Mouse (Mus musculus): Measurements from ENCODE around the gene Dock9. TPM values are rescaled to one million over a fixed set of nuclear protein-coding genes. Genes with fewer than 3 reads are reported as not detected.

Gene Dock9
- total and polyA plus RNA-seq, 3 experiments = 9.3 to 12.2 (median 10.3) TPM

- in situ Hi-C loops (cut with MboI; ENCODE audit: low pct_ligation_motif_present, low pct_unique_long_range_greater_than_20kb, low sequenced_read_pairs) (no loop called here), dilution Hi-C loops (cut with MboI; ENCODE audit: extremely low pct_ligation_motif_present, extremely low pct_unique_long_range_greater_than_20kb, low sequenced_read_pairs) (no loop called here)
Measured at GRCm38 (mm10) chr14:121791935-121792334, 5.7 kb downstream of the Dock9 start.

GRCm38 (mm10) chr14:121791112-121791511 lies 6.5 kb downstream of the Dock9 start:
- in situ Hi-C loops (cut with MboI; ENCODE audit: low pct_ligation_motif_present, low pct_unique_long_range_greater_than_20kb, low sequenced_read_pairs) = no loop called here
- H3K27ac ChIP-seq (ENCODE audit: insufficient read depth, low read depth) = no peak overlapping the region
- TF ChIP-seq KAT2A (IDR thresholded peaks at IDR 0.05; ENCODE audit: insufficient replicate concordance, low read length) (no peak), RCOR1 (conservative IDR thresholded peaks at IDR 0.05; ENCODE audit: low read depth, low read length) (no peak), POLR2AphosphoS2 (IDR thresholded peaks at IDR 0.05; ENCODE audit: low read depth, low read length) (no peak), ZKSCAN1 (IDR thresholded peaks at IDR 0.05; ENCODE audit: borderline replicate concordance, low read depth, low read length) (no peak), JUN (IDR thresholded peaks at IDR 0.05; ENCODE audit: insufficient read depth, low read depth, low read length) (no peak), MXI1 (IDR thresholded peaks at IDR 0.05; ENCODE audit: low read depth, low read length) (no peak)
- no peak overlapping the region for H3K4me2 ChIP-seq (ENCODE audit: insufficient read depth, low read depth, poor library complexity, severe bottlenecking)
- dilution Hi-C loops (cut with MboI; ENCODE audit: extremely low pct_ligation_motif_present, extremely low pct_unique_long_range_greater_than_20kb, low sequenced_read_pairs) = no loop called here
- H3K4me3 ChIP-seq (replicated peaks in 1 of 3; ENCODE audit: low read depth in 2 of 3, low read length in 2 of 3, poor library complexity in 1 of 3) = no peak overlapping the region
- peaks cover 0 to 12% of the 10 kb centered on the region in 2 experiments; a peak in 2 of 4 replicates for H3K4me1 ChIP-seq (ENCODE audit: control insufficient read depth in 1 of 2, insufficient read depth in 2 of 2)
- H3K79me2 ChIP-seq (replicated peaks; ENCODE audit: control insufficient read depth, extremely low read depth, insufficient read depth, poor library complexity, severe bottlenecking) = no peaks in the 10 kb centered on the region
- no peaks in the 10 kb centered on the region for H3K27me3 ChIP-seq (replicated peaks)
- H3K9me3 ChIP-seq (replicated peaks; ENCODE audit: low read length) = no peaks in the 10 kb centered on the region
- H3K9ac ChIP-seq (ENCODE audit: insufficient read depth, low read depth) = no peak overlapping the region
- H3K36me3 ChIP-seq (replicated peaks in 1 of 2; ENCODE audit: control insufficient read depth in 1 of 2, insufficient read depth in 1 of 2, low read length in 1 of 2) = peaks cover 5 to 22% of the 10 kb centered on the region in 2 experiments
- DNase-seq (ENCODE audit: extremely low read depth) = no peak

More at GRCm38 (mm10) chr14:121791935-121792334, 5.7 kb downstream of the Dock9 start:
- H3K36me3 ChIP-seq (replicated peaks in 1 of 2; ENCODE audit: control insufficient read depth in 1 of 2, insufficient read depth in 1 of 2, low read length in 1 of 2) = peaks cover under 1 to 15% of the 10 kb centered on the region in 2 experiments
- DNase-seq (ENCODE audit: extremely low read depth) = no peak
- H3K4me2 ChIP-seq (ENCODE audit: insufficient read depth, low read depth, poor library complexity, severe bottlenecking) = no peak overlapping the region
- no peaks in the 10 kb centered on the region for H3K9me3 ChIP-seq (replicated peaks; ENCODE audit: low read length)
- TF ChIP-seq E2F4 (IDR thresholded peaks at IDR 0.05; ENCODE audit: insufficient replicate concordance, low read depth, low read length) (no peak), USF2 (conservative IDR thresholded peaks at IDR 0.05; ENCODE audit: low read depth, low read length) (no peak), BHLHE40 (IDR thresholded peaks at IDR 0.05; ENCODE audit: low read depth, low read length) (no peak), POLR2AphosphoS2 (IDR thresholded peaks at IDR 0.05; ENCODE audit: low read depth, low read length) (no peak), ZMIZ1 (IDR thresholded peaks at IDR 0.05; ENCODE audit: low read depth, low read length) (no peak), PAX5 (IDR thresholded peaks at IDR 0.05; ENCODE audit: low read length) (no peak)
- no peaks in the 10 kb centered on the region for H3K79me2 ChIP-seq (replicated peaks; ENCODE audit: control insufficient read depth, extremely low read depth, insufficient read depth, poor library complexity, severe bottlenecking)
- no peak overlapping the region for H3K4me3 ChIP-seq (replicated peaks in 1 of 3; ENCODE audit: low read depth in 2 of 3, low read length in 2 of 3, poor library complexity in 1 of 3)
- peaks cover 0 to 20% of the 10 kb centered on the region in 2 experiments; a peak in 2 of 4 replicates for H3K4me1 ChIP-seq (ENCODE audit: control insufficient read depth in 1 of 2, insufficient read depth in 2 of 2)
- H3K27ac ChIP-seq (ENCODE audit: insufficient read depth, low read depth) = no peak overlapping the region
- H3K9ac ChIP-seq (ENCODE audit: insufficient read depth, low read depth) = no peak overlapping the region
- H3K27me3 ChIP-seq (replicated peaks) = no peaks in the 10 kb centered on the region

GRCm38 (mm10) chr14:121789273-121789672 lies 8.4 kb downstream of the Dock9 start:
- Histone ChIP-seq H3K27me3 (replicated peaks) (no peaks in the 10 kb centered on the region), H3K4me1 (ENCODE audit: control insufficient read depth in 1 of 2, insufficient read depth in 2 of 2) (peaks cover 0 to 3% of the 10 kb centered on the region in 2 experiments; a peak in 1 of 4 replicates), H3K27ac (ENCODE audit: insufficient read depth, low read depth) (no peak overlapping the region), H3K36me3 (replicated peaks in 1 of 2; ENCODE audit: control insufficient read depth in 1 of 2, insufficient read depth in 1 of 2, low read length in 1 of 2) (peaks cover 5 to 21% of the 10 kb centered on the region in 2 experiments), H3K9me3 (replicated peaks; ENCODE audit: low read length) (no peaks in the 10 kb centered on the region), H3K4me3 (replicated peaks in 1 of 3; ENCODE audit: low read depth in 2 of 3, low read length in 2 of 3, poor library complexity in 1 of 3) (no peak overlapping the region), H3K9ac (ENCODE audit: insufficient read depth, low read depth) (no peak overlapping the region), H3K79me2 (replicated peaks; ENCODE audit: control insufficient read depth, extremely low read depth, insufficient read depth, poor library complexity, severe bottlenecking) (no peaks in the 10 kb centered on the region), H3K4me2 (ENCODE audit: insufficient read depth, low read depth, poor library complexity, severe bottlenecking) (no peak overlapping the region)
- dilution Hi-C loops (cut with MboI; ENCODE audit: extremely low pct_ligation_motif_present, extremely low pct_unique_long_range_greater_than_20kb, low sequenced_read_pairs) = no loop called here
- in situ Hi-C loops (cut with MboI; ENCODE audit: low pct_ligation_motif_present, low pct_unique_long_range_greater_than_20kb, low sequenced_read_pairs) = no loop called here
- DNase-seq (ENCODE audit: extremely low read depth) = no peak
- TF ChIP-seq IRF4 (IDR thresholded peaks at IDR 0.05; ENCODE audit: low read depth, low read length) (no peak), JUND (conservative IDR thresholded peaks at IDR 0.05; ENCODE audit: low read depth, low read length) (no peak), RAD21 (IDR thresholded peaks at IDR 0.05; ENCODE audit: low read depth, low read length) (no peak), KAT2A (IDR thresholded peaks at IDR 0.05; ENCODE audit: insufficient replicate concordance, low read length) (no peak), GABPA (IDR thresholded peaks at IDR 0.05; ENCODE audit: insufficient replicate concordance, low read depth, low read length) (no peak), MXI1 (IDR thresholded peaks at IDR 0.05; ENCODE audit: low read depth, low read length) (no peak), MAX (IDR thresholded peaks at IDR 0.05; ENCODE audit: low read length) (no peak), RCOR1 (conservative IDR thresholded peaks at IDR 0.05; ENCODE audit: low read depth, low read length) (no peak), SMC3 (IDR thresholded peaks at IDR 0.05; ENCODE audit: low read depth, low read length) (no peak), TCF12 (IDR thresholded peaks at IDR 0.05; ENCODE audit: low read depth, low read length) (no peak)

Measured in CH12.LX (cell line).